Mouse (Mus musculus): Measurements from ENCODE around the gene Cryba4. TPM values are rescaled to one million over a fixed set of nuclear protein-coding genes. Genes with fewer than 3 reads are reported as not detected.

The Cryba4 gene
- total and polyA plus RNA-seq, 3 experiments: 5.3 to 14.4 (median 7.1) TPM

DNA sequence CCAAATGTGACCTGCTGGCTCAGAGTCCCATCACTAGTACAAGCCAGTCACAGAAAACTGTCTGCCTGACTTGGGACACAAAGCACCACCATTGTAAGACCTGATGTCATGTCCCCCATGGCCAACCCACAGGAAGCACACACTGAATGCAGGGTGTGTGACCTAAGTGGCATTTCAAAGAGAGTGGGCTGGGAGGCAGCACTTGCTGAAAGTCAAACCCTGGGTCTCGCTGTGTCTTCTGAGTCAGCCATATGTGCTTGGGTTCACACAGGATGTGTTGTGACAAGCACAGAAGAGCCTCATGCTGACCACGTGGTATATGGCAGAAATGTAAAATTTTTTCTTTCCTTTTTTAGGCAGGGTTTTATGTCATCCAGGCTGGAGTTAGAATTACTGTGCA, 44.9 kb upstream of the Cryba4 start:
- Histone ChIP-seq H3K4me1 (ENCODE audit: control insufficient read depth, insufficient read depth, low read length) (peaks cover 64% of the 10 kb centered on the region), H3K36me3 (ENCODE audit: control insufficient read depth, insufficient read depth, low read length) (no peaks in the 10 kb centered on the region), H3K27ac (peak overlapping the region; percentile 34), H3K79me2 (replicated peaks; ENCODE audit: control insufficient read depth, insufficient read depth, low read length) (peaks cover 23% of the 10 kb centered on the region), H3K9ac (ENCODE audit: low read depth, low read length) (no peak overlapping the region), H3K27me3 (ENCODE audit: control insufficient read depth, insufficient read depth, low read length) (no peaks in the 10 kb centered on the region), H3K4me3 (no peak overlapping the region)
- no peak for TF ChIP-seq CTCF (IDR thresholded peaks at IDR 0.05)
- TF ChIP-seq EP300 (IDR thresholded peaks at IDR 0.05; ENCODE audit: insufficient read depth, low read depth, low read length): no peak
- TF ChIP-seq POLR2A (IDR thresholded peaks at IDR 0.05; ENCODE audit: insufficient read depth, low read depth, low read length): no peak
- 38% methylated on average over 2 of the region's 2 CpGs for WGBS
- no peak for DNase-seq
- intact Hi-C loops (cut with DNase I): no loop called here

DNA sequence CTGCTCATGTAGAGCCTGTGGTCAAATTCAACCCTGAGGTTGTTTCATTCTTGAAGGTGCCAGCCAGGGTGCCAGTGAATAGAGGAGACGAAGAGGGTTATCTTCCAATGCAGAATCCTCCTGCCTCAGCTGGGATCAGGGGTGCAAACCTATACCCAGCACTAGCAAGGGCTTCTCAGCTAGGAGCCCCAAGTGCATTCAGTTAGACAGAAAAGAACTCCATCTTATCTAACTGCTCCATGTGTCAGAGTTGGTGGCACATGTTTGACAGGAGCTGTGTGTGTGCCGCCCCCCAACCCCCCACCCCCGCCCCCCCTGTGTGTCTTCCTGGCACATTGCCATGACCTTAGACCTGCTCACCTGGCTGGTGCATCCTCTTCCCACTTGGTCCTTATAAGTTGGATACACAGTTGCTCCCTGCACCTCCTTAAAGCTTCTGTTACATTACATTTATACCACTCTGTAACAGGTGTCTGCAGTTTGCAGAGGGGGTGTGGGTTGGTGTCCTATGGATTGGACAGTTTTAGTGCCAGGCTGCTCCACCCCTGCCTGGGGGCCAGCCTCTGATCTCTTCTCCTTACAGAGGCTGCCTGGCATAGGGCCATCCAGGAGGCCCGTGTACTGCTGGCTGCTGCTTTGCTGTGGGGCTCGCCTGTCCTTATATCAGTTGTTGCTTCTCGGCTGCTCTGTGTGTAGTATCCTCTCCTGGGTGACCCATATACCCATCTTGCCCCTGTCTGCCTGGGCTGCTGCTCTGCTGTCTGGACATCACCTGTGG, 44.3 kb upstream of the Cryba4 start:
- peak overlapping the region; percentile 34 for H3K27ac ChIP-seq
- no peak overlapping the region for H3K9ac ChIP-seq (ENCODE audit: low read depth, low read length)
- intact Hi-C loops (cut with DNase I): no loop called here
- peaks cover 69% of the 10 kb centered on the region for H3K4me1 ChIP-seq (ENCODE audit: control insufficient read depth, insufficient read depth, low read length)
- H3K4me3 ChIP-seq: no peak overlapping the region
- no peaks in the 10 kb centered on the region for H3K27me3 ChIP-seq (ENCODE audit: control insufficient read depth, insufficient read depth, low read length)
- no peaks in the 10 kb centered on the region for H3K36me3 ChIP-seq (ENCODE audit: control insufficient read depth, insufficient read depth, low read length)
- 39% methylated on average over 6 of the region's 6 CpGs for WGBS
- no peak for TF ChIP-seq CTCF (IDR thresholded peaks at IDR 0.05)
- no peak for TF ChIP-seq POLR2A (IDR thresholded peaks at IDR 0.05; ENCODE audit: insufficient read depth, low read depth, low read length)
- TF ChIP-seq EP300 (IDR thresholded peaks at IDR 0.05; ENCODE audit: insufficient read depth, low read depth, low read length): no peak
- peaks cover 26% of the 10 kb centered on the region for H3K79me2 ChIP-seq (replicated peaks; ENCODE audit: control insufficient read depth, insufficient read depth, low read length)
- peak in 1 of 2 experiments; percentile 43 for DNase-seq

DNA sequence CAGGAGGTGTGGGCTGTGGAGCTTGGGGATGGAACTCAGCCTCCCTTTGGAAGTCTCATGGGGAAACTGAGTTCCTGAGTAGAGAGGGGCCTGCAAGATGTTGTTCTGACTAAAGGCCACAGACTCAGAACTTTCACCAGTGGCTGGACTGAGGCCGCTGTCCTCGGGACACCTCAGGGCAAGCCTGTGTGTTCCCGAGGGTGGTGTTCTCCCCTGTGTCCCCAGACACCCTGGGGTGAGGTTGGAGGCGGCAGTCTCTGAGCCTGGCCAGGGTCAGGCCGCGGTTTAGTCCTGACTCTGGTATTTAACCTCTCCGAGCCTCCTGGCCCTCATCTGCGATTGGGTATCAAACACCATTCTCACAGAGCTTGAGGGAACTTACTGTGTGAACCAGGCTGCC, 43.2 kb upstream of the Cryba4 start:
- H3K4me1 ChIP-seq (ENCODE audit: control insufficient read depth, insufficient read depth, low read length): peaks cover 69% of the 10 kb centered on the region
- peak overlapping the region; percentile 41 for H3K27ac ChIP-seq
- TF ChIP-seq CTCF (IDR thresholded peaks at IDR 0.05) (no peak), EP300 (IDR thresholded peaks at IDR 0.05; ENCODE audit: insufficient read depth, low read depth, low read length) (no peak), POLR2A (IDR thresholded peaks at IDR 0.05; ENCODE audit: insufficient read depth, low read depth, low read length) (no peak)
- H3K79me2 ChIP-seq (replicated peaks; ENCODE audit: control insufficient read depth, insufficient read depth, low read length): peaks cover 27% of the 10 kb centered on the region
- H3K36me3 ChIP-seq (ENCODE audit: control insufficient read depth, insufficient read depth, low read length): no peaks in the 10 kb centered on the region
- no peak overlapping the region for H3K9ac ChIP-seq (ENCODE audit: low read depth, low read length)
- H3K27me3 ChIP-seq (ENCODE audit: control insufficient read depth, insufficient read depth, low read length): no peaks in the 10 kb centered on the region
- WGBS: 51% methylated on average over 8 of the region's 8 CpGs
- H3K4me3 ChIP-seq: no peak overlapping the region
- no peak for DNase-seq
- intact Hi-C loops (cut with DNase I): no loop called here

DNA sequence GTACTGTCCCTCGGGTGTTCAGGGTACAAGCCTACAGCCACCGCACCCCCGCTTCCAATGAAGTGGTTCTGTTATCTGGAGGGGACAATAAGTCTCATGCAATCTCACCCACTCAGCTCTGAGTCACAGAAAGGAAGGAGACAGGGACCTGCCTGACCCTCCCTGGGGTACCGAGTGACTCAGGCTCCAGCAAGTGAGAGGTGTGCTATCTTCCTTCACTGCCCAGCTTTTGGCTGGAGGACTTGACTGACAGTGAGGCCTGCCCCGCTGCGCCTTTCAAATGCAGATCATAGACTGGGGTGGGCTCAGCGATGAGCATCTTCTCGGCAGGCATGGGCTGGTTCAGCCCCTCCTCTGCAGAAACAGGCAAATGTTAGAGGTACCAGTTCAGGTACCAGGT, 42.8 kb upstream of the Cryba4 start:
- Histone ChIP-seq H3K4me3 (no peak overlapping the region), H3K4me1 (ENCODE audit: control insufficient read depth, insufficient read depth, low read length) (peaks cover 69% of the 10 kb centered on the region), H3K79me2 (replicated peaks; ENCODE audit: control insufficient read depth, insufficient read depth, low read length) (peaks cover 27% of the 10 kb centered on the region), H3K9ac (ENCODE audit: low read depth, low read length) (no peak overlapping the region), H3K27ac (peak overlapping the region; percentile 41; the same call in 1 of the 2 replicates), H3K27me3 (ENCODE audit: control insufficient read depth, insufficient read depth, low read length) (no peaks in the 10 kb centered on the region), H3K36me3 (ENCODE audit: control insufficient read depth, insufficient read depth, low read length) (no peaks in the 10 kb centered on the region)
- no peak for TF ChIP-seq POLR2A (IDR thresholded peaks at IDR 0.05; ENCODE audit: insufficient read depth, low read depth, low read length)
- no peak for TF ChIP-seq CTCF (IDR thresholded peaks at IDR 0.05)
- TF ChIP-seq EP300 (IDR thresholded peaks at IDR 0.05; ENCODE audit: insufficient read depth, low read depth, low read length): no peak
- 46% methylated on average over 8 of the region's 8 CpGs for whole genome bisulfite sequencing
- DNase-seq: no peak
- intact Hi-C loops (cut with DNase I): no loop called here

DNA sequence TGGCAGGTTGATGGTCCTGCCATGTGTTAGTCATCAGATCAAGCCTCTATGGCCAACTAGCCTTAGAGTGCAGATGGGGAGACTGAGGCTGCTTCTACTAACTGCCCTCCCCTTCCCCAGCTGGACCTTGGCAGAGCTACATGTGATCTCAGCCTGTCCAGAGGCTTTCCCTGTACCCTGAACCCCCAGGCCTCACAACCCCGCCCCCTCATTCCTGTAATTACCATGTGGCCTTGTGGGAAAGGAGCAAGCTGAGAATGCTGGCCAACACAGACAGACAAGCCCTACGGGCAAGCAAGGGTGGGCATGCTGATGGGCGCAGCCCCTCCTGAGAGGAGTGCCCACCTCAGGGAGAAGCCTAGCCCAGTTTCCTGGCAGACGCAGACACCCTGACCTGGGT, 42.4 kb upstream of the Cryba4 start:
- no peak for TF ChIP-seq CTCF (IDR thresholded peaks at IDR 0.05)
- TF ChIP-seq EP300 (IDR thresholded peaks at IDR 0.05; ENCODE audit: insufficient read depth, low read depth, low read length): no peak
- TF ChIP-seq POLR2A (IDR thresholded peaks at IDR 0.05; ENCODE audit: insufficient read depth, low read depth, low read length): no peak
- intact Hi-C loops (cut with DNase I): no loop called here
- 52% methylated on average over 4 of the region's 4 CpGs for WGBS
- Histone ChIP-seq H3K79me2 (replicated peaks; ENCODE audit: control insufficient read depth, insufficient read depth, low read length) (peaks cover 28% of the 10 kb centered on the region), H3K36me3 (ENCODE audit: control insufficient read depth, insufficient read depth, low read length) (no peaks in the 10 kb centered on the region), H3K4me1 (ENCODE audit: control insufficient read depth, insufficient read depth, low read length) (peaks cover 68% of the 10 kb centered on the region), H3K9ac (ENCODE audit: low read depth, low read length) (no peak overlapping the region), H3K27ac (no peak overlapping the region), H3K27me3 (ENCODE audit: control insufficient read depth, insufficient read depth, low read length) (no peaks in the 10 kb centered on the region), H3K4me3 (no peak overlapping the region)
- no peak for DNase-seq

DNA sequence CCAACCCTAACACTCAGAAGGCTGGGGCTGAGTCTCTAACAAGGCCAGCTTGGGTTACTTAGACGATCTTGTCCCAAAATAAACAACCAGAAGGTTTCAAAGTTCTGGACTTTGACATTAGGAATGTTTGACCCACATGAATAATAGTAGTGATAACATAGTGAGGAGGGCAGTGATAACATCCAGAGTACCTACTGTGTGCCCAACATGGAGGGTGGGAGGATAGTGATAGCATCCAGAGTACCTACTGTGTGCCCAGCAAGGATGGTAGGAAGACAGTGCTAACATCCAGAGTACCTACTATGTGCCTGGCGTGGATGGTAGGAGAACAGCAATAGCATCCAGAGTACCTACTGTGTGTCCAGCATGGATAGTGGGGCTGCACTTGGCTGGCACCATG, 41.5 kb upstream of the Cryba4 start:
- DNase-seq: no peak
- intact Hi-C loops (cut with DNase I): no loop called here
- Histone ChIP-seq H3K36me3 (ENCODE audit: control insufficient read depth, insufficient read depth, low read length) (no peaks in the 10 kb centered on the region), H3K4me3 (no peak overlapping the region), H3K4me1 (ENCODE audit: control insufficient read depth, insufficient read depth, low read length) (peaks cover 61% of the 10 kb centered on the region), H3K27me3 (ENCODE audit: control insufficient read depth, insufficient read depth, low read length) (no peaks in the 10 kb centered on the region), H3K9ac (ENCODE audit: low read depth, low read length) (no peak overlapping the region), H3K79me2 (replicated peaks; ENCODE audit: control insufficient read depth, insufficient read depth, low read length) (peaks cover 24% of the 10 kb centered on the region), H3K27ac (no peak overlapping the region)
- 52% methylated on average over 2 of the region's 2 CpGs for WGBS
- no peak for TF ChIP-seq CTCF (IDR thresholded peaks at IDR 0.05)
- TF ChIP-seq EP300 (IDR thresholded peaks at IDR 0.05; ENCODE audit: insufficient read depth, low read depth, low read length): no peak
- TF ChIP-seq POLR2A (IDR thresholded peaks at IDR 0.05; ENCODE audit: insufficient read depth, low read depth, low read length): no peak

Measured in heart, adult 2 months (tissue).